Mouse (Mus musculus): ENCODE measurements around the gene Gm10260. TPM values are rescaled to one million over a fixed set of nuclear protein-coding genes. Genes with fewer than 3 reads are reported as not detected.

Gene Gm10260
- polyA plus RNA-seq, 1 experiment from 2014 or later = 7.5 TPM

- no peak for ATAC-seq
- Histone ChIP-seq H3K36me3 (no peaks in the 10 kb centered on the region), H3K27ac (no peak overlapping the region), H3K4me1 (replicated peaks) (no peaks in the 10 kb centered on the region), H3K27me3 (replicated peaks) (no peaks in the 10 kb centered on the region), H3K4me3 (replicated peaks) (no peak overlapping the region), H3K9ac (no peak overlapping the region), H3K4me2 (replicated peaks) (no peak overlapping the region), H3K9me3 (no peaks in the 10 kb centered on the region)
- 91% methylated on average over 3 of the region's 3 CpGs for WGBS
Measured at GRCm38 (mm10) chr13:97734760-97735159, 25.7 kb downstream of the Gm10260 start.

GRCm38 (mm10) chr13:97725160-97725825 lies 35.1 kb downstream of the Gm10260 start:
- no peak overlapping the region for H3K9ac ChIP-seq
- ATAC-seq = no peak
- H3K27ac ChIP-seq = no peak overlapping the region
- no peaks in the 10 kb centered on the region for H3K4me1 ChIP-seq (replicated peaks)
- no peaks in the 10 kb centered on the region for H3K36me3 ChIP-seq
- H3K27me3 ChIP-seq (replicated peaks) = no peaks in the 10 kb centered on the region
- no peak overlapping the region for H3K4me2 ChIP-seq (replicated peaks)
- H3K4me3 ChIP-seq (replicated peaks) = no peak overlapping the region
- WGBS = 77% methylated on average over 11 of the region's 11 CpGs
- no peaks in the 10 kb centered on the region for H3K9me3 ChIP-seq

GRCm38 (mm10) chr13:97724551-97724950 lies 35.9 kb downstream of the Gm10260 start:
- WGBS = 81% methylated on average over 6 of the region's 6 CpGs
- H3K36me3 ChIP-seq = no peaks in the 10 kb centered on the region

GRCm38 (mm10) chr13:97712506-97713275 lies 47.7 kb downstream of the Gm10260 start:
- Histone ChIP-seq H3K4me3 (replicated peaks) (no peak overlapping the region), H3K9ac (no peak overlapping the region), H3K36me3 (no peaks in the 10 kb centered on the region), H3K9me3 (no peaks in the 10 kb centered on the region), H3K27me3 (replicated peaks) (no peaks in the 10 kb centered on the region), H3K4me2 (replicated peaks) (no peak overlapping the region), H3K27ac (peak overlapping the region; percentile 18; the same call in 1 of the 2 replicates), H3K4me1 (replicated peaks) (no peaks in the 10 kb centered on the region)
- 36% methylated on average over 8 of the region's 8 CpGs for WGBS
- ATAC-seq = peak; percentile 45

More at GRCm38 (mm10) chr13:97724551-97724950, 35.9 kb downstream of the Gm10260 start:
- ATAC-seq = no peak
- H3K4me1 ChIP-seq (replicated peaks) = no peaks in the 10 kb centered on the region
- H3K9ac ChIP-seq = no peak overlapping the region
- H3K27me3 ChIP-seq (replicated peaks) = no peaks in the 10 kb centered on the region
- no peak overlapping the region for H3K27ac ChIP-seq
- no peaks in the 10 kb centered on the region for H3K9me3 ChIP-seq
- H3K4me3 ChIP-seq (replicated peaks) = no peak overlapping the region
- no peak overlapping the region for H3K4me2 ChIP-seq (replicated peaks)

GRCm38 (mm10) chr13:97711510-97711909 lies 48.9 kb downstream of the Gm10260 start:
- no peak overlapping the region for H3K4me3 ChIP-seq (replicated peaks)
- H3K4me1 ChIP-seq (replicated peaks) = no peaks in the 10 kb centered on the region
- ATAC-seq = no peak
- H3K4me2 ChIP-seq (replicated peaks) = no peak overlapping the region
- no peaks in the 10 kb centered on the region for H3K36me3 ChIP-seq
- H3K9me3 ChIP-seq = no peaks in the 10 kb centered on the region
- no peak overlapping the region for H3K27ac ChIP-seq
- no peaks in the 10 kb centered on the region for H3K27me3 ChIP-seq (replicated peaks)
- H3K9ac ChIP-seq = no peak overlapping the region
- 84% methylated on average over 2 of the region's 2 CpGs for WGBS
